Mouse (Mus musculus): ENCODE results near the gene Cd5.

GRCm38 (mm10) chr19:10751607-10752006 is 12.8 kb upstream of the Cd5 start:
- TF ChIP-seq CTCF (IDR thresholded peaks at IDR 0.05; ENCODE audit: low read depth, low read length) (no peak), EP300 (IDR thresholded peaks at IDR 0.05; ENCODE audit: insufficient read depth, low read depth, low read length) (no peak), POLR2A (IDR thresholded peaks at IDR 0.05; ENCODE audit: insufficient read depth, low read length) (no peak)

Data from ES-Bruce4 (cell line).